Mouse (Mus musculus) CD4-positive helper T cell, adult 2 months (primary cell): ENCODE data around the gene Oxld1.

ENCODE experiments used
- DNase-seq: peaks from one replicate; pipeline ENCODE4 v3.0.0-alpha.2; 2012; ENCODE audit warnings: low read depth, missing footprints, low spot score

Oxld1 gene

GRCm38 (mm10) chr11:120484265-120484981 is 26.6 kb upstream of the Oxld1 start, which contains the start of gene Mrpl12:
Gene Mrpl12 (plus strand): TSS chr11:120484613.
- peak; percentile 94 for DNase-seq

DNA sequence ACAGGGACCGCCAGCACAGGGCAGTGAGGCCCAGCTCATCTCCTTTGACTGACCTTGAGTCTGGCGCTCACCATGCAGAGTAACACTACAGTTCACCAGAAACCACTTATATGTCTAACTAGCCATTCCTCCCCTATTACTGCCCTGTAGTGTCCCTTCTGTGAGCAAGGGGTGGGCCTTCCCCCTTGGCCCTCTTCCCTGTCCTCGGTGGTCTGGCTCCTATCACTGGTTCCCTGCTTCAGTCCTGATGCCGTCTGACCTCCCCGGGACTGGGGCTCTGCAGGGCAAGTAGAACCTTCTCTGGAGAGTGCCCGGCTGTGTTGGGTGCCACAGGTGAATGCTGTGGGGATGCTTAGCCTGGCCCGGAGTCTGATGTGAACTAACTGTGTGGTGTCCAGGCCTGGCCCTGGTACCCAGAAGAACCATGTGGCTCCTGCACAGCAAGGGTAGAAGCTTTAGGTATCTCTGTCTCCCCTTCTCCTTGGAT is 25.6 kb upstream of the Oxld1 start:
- DNase-seq = no peak

GRCm38 (mm10) chr11:120472052-120472451 is 14.2 kb upstream of the Oxld1 start:
- no peak for DNase-seq

- DNase-seq = no peak
Observed at GRCm38 (mm10) chr11:120467736-120468092, 9.8 kb upstream of the Oxld1 start.

GRCm38 (mm10) chr11:120467051-120467735 is 9.3 kb upstream of the Oxld1 start, which contains the start of gene Arl16:
Gene Arl16 (minus strand): TSS chr11:120467607.
- peak; percentile 98 for DNase-seq

DNA sequence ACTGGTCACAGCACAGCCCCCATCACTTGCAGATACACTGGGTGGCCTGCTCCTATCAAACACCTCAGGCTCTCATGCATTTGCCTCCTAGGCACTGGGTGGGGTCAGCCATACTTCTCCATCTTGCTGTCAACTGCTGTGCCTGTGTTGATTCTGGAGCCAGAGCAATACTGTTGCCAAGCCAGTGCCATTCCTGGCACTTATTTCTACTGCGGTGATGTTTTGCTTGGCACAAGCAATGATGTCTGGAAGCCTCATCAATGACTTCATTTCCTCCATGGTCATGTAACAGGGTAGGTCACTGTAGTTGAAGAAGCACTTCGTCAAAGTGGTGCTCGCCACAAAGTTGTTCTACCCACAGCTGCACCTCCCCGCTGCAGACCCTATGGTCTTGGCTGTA is 7.7 kb upstream of the Oxld1 start:
- DNase-seq = no peak

DNA sequence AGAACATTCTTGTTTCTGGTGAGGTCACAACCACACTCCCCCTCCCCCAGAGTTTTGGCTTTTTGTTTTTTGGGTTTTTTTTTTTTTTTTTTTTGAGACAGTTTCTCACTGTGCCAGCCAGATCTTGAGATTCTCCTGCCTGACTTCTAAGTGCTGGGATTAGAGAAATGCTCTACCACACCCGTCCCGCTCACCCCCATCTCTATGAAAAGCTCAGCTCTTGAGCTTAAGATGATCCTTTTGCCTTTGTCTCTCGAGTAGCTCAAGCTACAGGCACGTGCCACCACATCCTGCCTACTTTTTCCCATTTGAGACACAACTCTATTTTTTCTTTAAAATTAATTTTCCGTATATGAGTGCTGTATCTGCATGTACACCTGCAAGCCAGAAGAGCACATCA is 6.5 kb upstream of the Oxld1 start:
- DNase-seq = no peak

- DNase-seq = no peak
Observed at GRCm38 (mm10) chr11:120463536-120463935, 5.7 kb upstream of the Oxld1 start.

- peak; percentile 16 for DNase-seq
Observed at GRCm38 (mm10) chr11:120458847-120459597, 1.2 kb upstream of the Oxld1 start.

DNA sequence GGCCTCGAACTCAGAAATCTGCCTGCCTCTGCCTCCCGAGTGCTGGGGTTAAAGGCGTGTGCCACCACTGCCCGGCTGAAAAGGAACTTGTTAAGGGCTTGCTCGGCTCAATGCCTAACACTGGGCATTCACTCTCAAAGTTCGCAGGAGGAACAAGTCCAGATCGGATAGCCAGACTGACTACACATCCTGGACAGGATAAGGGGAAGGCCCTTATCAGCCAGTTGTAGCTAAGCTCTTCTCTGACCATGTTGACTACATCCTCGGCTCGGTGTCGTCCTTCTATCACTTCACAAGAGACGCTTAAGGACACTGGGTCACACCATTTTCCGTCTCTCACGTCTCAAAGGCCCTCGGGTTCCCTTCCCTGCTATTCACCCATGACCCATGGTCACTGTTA is 498 bp downstream of the Oxld1 start:
- no peak for DNase-seq

GRCm38 (mm10) chr11:120455413-120455812 is 2.5 kb downstream of the Oxld1 start:
- DNase-seq = no peak

GRCm38 (mm10) chr11:120454965-120455364 is 2.9 kb downstream of the Oxld1 start:
- no peak for DNase-seq

- DNase-seq = no peak
Observed at GRCm38 (mm10) chr11:120453306-120453705, 4.6 kb downstream of the Oxld1 start, which contains the start of gene Pde6g. Gene Pde6g (minus strand): TSS chr11:120453500.

DNA sequence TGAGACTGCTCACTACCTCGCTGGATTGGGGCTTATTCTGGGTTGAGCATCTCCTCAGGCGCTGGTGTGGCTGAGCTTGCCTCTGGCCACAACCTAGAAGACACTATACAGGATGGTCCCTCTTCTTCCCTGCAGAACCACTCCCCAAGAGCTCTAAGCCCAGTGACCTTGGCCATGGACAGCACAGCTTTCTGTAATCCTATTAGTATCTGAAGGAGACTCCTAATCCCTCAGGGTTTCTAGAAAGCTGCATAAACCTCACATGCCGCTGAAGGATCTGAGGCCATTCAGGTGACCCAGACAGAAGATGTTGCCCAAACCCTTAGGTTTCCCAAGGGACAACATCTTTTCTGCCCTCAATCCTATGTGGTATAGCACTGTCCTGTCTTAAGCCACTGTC is 5.6 kb downstream of the Oxld1 start:
- DNase-seq = no peak

DNA sequence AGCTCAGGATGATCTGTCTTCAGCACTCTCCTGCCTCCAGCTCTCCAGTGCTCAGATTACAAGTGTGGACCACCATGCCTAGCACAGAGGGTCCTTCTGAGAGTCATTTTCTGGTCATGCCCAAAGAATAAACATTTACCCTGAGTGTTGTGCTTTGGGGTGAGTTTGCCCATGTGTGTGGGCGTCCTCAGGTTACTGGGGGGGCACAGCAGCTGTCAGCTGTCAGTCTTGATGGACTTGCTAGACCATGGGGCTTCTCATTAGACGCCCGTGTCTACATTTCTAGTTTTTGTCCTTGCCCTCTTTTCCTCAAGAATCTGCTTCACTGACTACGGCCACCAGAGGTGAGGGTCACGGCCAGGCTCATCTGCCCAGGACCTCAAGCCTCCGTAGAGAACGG is 10.7 kb downstream of the Oxld1 start:
- DNase-seq = no peak

DNA sequence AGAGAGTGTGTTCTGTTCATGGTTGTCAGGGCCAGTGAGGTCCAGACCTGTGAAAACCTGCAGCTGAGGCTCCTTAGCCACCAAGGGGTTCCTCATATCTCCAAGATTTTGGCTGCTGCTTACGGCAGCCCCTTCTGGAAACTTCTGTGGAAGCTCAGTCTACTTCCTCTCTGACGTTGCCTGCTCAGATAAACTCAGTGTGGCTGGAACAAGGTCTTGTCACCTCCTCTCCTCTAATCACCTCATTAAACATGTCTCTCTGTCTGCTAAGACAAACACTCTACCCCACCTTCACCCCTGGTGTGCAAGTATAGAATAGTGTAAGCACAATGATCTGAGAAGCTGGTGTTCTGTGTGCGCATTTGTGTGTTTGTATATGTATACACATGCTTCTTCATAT is 12.4 kb downstream of the Oxld1 start:
- no peak for DNase-seq

- DNase-seq = no peak
Observed at GRCm38 (mm10) chr11:120444106-120444505, 13.8 kb downstream of the Oxld1 start.

DNA sequence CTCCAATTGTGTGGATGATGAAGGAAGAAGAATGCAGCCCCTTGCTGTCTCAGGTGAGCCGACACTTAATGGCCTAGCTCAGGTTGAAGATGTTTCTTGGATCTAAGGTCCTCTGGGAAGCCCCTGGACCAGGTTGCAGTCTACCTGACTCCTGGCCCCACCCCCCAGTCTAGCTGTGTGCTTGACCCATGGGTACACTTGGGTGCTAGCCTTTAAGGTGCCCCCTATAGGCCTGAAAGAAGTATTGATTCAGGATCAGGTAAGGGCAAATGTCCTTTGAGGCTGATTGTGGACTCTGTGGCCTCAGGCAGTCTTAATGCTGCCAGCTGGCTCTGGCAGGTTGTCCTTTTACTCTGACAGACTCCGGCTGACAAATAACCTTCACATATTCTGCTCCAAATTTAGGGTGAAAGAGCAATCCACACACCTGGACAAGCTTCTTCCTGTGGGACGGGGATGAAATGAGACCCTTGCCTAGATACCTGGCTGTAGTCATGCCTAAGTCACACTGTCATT is 15.0 kb downstream of the Oxld1 start:
- no peak for DNase-seq

DNA sequence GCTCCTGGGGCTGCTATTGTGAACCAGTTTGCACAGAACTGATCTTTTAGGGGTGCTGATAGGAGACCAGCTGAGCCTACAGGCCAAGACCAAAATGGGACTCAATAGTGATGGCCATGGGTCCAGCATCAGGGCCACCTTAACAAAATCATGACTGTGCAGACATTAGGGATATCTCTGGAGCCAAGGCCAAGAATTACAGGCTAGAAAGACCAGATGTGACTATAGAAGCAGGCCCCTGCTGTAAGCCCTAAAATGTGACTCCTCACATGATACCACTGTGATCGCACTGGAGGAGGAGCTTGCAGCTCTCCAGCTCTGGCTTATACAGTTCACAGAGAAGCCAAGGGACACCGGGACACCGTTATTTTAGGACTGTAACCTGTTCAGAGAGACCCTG is 15.5 kb downstream of the Oxld1 start, which contains the start of gene Tspan10:
TSS of gene Tspan10 (plus strand) at position 301 of the 400 bp plus-strand sequence.
- DNase-seq = no peak

DNA sequence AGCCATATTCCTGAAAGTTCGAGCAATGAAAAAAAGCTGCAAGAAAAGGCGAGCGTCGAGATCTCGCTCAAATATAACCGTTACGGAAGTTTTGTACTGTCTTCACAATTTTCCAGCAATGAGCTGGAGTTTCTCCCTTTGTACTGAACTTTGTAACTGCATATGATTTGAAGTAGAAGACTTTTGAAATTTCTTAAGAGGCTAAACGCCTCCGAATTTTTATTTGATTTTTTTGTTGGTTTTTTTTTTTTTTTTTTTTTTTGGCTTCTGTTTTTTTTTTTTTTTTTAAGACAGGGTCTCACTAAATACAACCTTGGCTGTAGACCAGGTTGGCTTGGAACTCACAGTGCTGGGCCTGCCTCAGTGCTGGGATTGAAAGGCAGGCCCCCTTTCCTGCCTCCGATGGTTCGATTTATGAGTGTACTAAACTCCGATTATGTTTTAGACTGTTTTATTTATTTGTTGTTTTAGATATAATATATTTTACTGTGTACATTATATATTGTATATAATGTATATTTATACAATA is 19.9 kb downstream of the Oxld1 start:
- DNase-seq = no peak

DNA sequence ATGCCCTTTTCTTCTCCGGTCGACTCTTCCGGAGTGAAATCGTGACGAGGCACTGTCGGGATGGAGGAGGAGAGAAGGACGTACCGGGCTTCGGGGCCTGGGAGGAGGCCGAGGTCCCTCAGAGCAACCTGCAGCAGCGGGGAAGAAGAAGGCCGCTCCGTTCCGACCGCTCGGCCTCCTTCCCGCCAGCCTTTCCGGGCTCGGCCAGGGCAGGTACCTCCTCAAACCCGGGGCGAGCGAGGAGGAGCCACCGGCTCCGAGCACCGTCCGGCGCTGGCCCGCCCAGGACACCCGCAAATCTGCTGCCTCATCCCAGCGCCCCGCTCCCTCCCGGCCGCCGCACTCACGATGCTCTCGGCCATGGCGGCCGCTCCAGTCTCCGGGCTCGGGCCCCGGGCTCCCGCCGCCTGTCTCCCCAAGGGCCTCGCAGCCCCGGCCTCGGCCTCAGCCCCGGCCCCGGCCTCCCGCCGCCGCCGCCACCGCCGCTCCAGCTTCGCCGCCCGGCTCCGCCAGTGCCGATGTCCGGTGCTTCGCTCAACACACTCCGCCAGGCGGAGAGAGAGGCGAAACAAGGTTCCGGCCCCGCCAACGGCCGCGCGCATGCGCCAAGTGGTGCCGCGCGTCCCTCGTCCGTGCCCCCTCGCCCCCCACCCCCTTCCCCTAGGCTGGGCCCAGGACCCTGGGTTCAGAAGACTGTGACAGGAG is 20.6 kb downstream of the Oxld1 start, which contains the start of gene Nploc4:
TSS of gene Nploc4 (minus strand) at position 557 of the 705 bp plus-strand sequence.
- peak; percentile 89 for DNase-seq
